Mouse (Mus musculus): ENCODE results near the gene Gm32802. TPM values are rescaled to one million over a fixed set of nuclear protein-coding genes. Genes with fewer than 3 reads are reported as not detected.

Gene Gm32802
- polyA plus RNA-seq (2012) = not detected in 2 replicates

DNA sequence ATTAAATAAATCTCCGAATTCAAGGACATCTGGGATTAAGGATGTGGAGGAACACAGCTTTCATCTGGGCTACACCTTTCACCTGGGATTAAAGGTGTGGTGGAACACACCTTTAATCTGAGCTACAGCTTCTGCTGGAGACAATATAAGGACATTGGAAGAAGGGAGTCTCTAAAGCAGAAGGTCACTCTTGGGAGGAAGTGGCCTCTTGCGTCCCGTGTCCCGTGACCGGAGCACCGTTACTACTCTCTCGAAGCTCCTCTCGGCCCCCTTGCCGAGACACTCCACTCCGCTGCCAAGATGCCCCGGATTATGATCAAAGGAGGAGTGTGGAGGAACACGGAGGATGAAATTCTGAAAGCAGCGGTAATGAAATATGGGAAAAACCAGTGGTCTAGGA, at the start of gene Gm32802:
TSS of gene Gm32802 (plus strand) at position 301 of the 400 bp plus-strand sequence.

DNA sequence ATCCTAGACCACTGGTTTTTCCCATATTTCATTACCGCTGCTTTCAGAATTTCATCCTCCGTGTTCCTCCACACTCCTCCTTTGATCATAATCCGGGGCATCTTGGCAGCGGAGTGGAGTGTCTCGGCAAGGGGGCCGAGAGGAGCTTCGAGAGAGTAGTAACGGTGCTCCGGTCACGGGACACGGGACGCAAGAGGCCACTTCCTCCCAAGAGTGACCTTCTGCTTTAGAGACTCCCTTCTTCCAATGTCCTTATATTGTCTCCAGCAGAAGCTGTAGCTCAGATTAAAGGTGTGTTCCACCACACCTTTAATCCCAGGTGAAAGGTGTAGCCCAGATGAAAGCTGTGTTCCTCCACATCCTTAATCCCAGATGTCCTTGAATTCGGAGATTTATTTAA, 17.8 kb upstream of the Gm32802 start, which contains the start of gene Gm32717:
TSS of gene Gm32717 (minus strand) at position 101 of the 400 bp plus-strand sequence.

DNA sequence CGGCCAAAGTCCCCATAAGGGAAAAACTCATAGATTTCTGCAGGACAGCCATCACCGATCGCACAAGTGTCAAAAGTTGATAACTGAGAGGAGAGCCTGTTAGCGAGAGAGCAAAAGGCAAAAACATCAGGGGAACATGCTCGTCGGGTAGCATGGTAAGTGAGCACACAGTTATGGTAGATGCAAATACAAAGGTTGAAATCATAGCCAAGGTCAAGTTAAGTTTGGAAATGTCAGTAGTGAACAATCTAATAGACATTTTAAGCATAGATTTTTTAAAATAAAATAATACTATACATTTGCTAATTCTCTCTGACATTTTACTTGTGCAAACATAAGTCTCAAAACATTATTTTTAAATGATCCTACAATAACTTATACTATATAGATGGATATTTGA, 36.5 kb downstream of the Gm32802 start, which contains the start of gene Iltifb:
TSS of gene Iltifb (minus strand) at position 101 of the 400 bp plus-strand sequence.

Other genes starting within 250 kb of the Gm32802 start
- gene Mdm1, start 116.9 kb upstream of the Gm32802 start, polyA plus RNA-seq (2012) = 13.0 and 24.8 TPM in 2 replicates
- not detected in 2 replicates for gene Il22, start 53.7 kb upstream of the Gm32802 start, polyA plus RNA-seq (2012)
- gene Gm32717, start 17.9 kb upstream of the Gm32802 start, polyA plus RNA-seq (2012) = not detected in 2 replicates
- not detected in 2 replicates for gene Iltifb, start 36.4 kb downstream of the Gm32802 start, polyA plus RNA-seq (2012)
- gene Gm9040, start 68.3 kb downstream of the Gm32802 start, polyA plus RNA-seq (2012) = not detected in 2 replicates
- not detected in 2 replicates for gene Gm9044, start 73.7 kb downstream of the Gm32802 start, polyA plus RNA-seq (2012)
- not detected in 2 replicates for gene Gm9045, start 79.1 kb downstream of the Gm32802 start, polyA plus RNA-seq (2012)
- not detected in 2 replicates for gene Gm9046, start 84.6 kb downstream of the Gm32802 start, polyA plus RNA-seq (2012)
- not detected in 2 replicates for gene Gm9048, start 90.0 kb downstream of the Gm32802 start, polyA plus RNA-seq (2012)
- not detected in 2 replicates for gene Gm9049, start 95.4 kb downstream of the Gm32802 start, polyA plus RNA-seq (2012)
- gene Ifng, start 182.4 kb downstream of the Gm32802 start, polyA plus RNA-seq (2012) = 0.14 and 0.22 TPM in 2 replicates

All from megakaryocyte-erythroid progenitor cell, adult 5 weeks (primary cell).